Mouse (Mus musculus): ENCODE data around the gene Alkbh8. TPM values are rescaled to one million over a fixed set of nuclear protein-coding genes. Genes with fewer than 3 reads are reported as not detected.

Alkbh8 gene
- total RNA-seq, 2 experiments from 2014 or later, result 17.4 to 20.7 TPM

Other genes starting within 250 kb of the Alkbh8 start
- 10 to 100 TPM; 15.2 to 16.6 TPM for gene Cwf19l2, start 68.5 kb downstream of the Alkbh8 start, total RNA-seq (2021)
- gene Gucy1a2, start 197.6 kb downstream of the Alkbh8 start, total RNA-seq (2021), result 1 to 10 TPM; 4.6 to 5.9 TPM

All from gastrocnemius, postnatal 25 days (tissue).